Mouse (Mus musculus) heart, embryonic 11.5 days (tissue): ENCODE measurements around the gene Fam222a. TPM values are rescaled to one million over a fixed set of nuclear protein-coding genes. Genes with fewer than 3 reads are reported as not detected.

Experiments used
- ATAC-seq: fragments of 200-750 bp; cut with Nextera tagmentation; replicated peaks from 2 replicates; pipeline ENCODE4 v1.8.0; 2017; ENCODE audit warnings: moderate library complexity; ENCODE audit not compliant: insufficient number of reproducible peaks, low FRiP score, low TSS enrichment
- H3K27ac ChIP-seq: fragments of 300-500 bp; sonication (generic); 2 replicates; pipeline ENCODE4 v1.5.1; 2014; ENCODE audit warnings: mild to moderate bottlenecking, low read depth, low read length
- H3K27me3 ChIP-seq: fragments of 300-500 bp; sonication (generic); 2 replicates; pipeline ENCODE4 v1.6.1; 2014; ENCODE audit warnings: mild to moderate bottlenecking, low read length, mixed read lengths; ENCODE audit not compliant: control insufficient read depth, insufficient read depth
- H3K36me3 ChIP-seq: fragments of 300-500 bp; sonication (generic); 2 replicates; pipeline ENCODE4 v1.6.1; 2014; ENCODE audit warnings: mild to moderate bottlenecking, low read length, moderate library complexity, mixed read lengths; ENCODE audit not compliant: control insufficient read depth, insufficient read depth
- H3K4me1 ChIP-seq: fragments of 300-500 bp; sonication (generic); 2 replicates; pipeline ENCODE4 v1.6.1; 2014; ENCODE audit warnings: low read length; ENCODE audit not compliant: control insufficient read depth, insufficient read depth
- H3K4me2 ChIP-seq: fragments of 300-500 bp; sonication (generic); 2 replicates; pipeline ENCODE4 v1.6.1; 2014; ENCODE audit warnings: mild to moderate bottlenecking, moderate library complexity
- H3K4me3 ChIP-seq: fragments of 300-500 bp; sonication (generic); 2 replicates; pipeline ENCODE4 v1.5.1; 2014; ENCODE audit warnings: low read depth, low read length
- H3K9ac ChIP-seq: fragments of 300-500 bp; sonication (generic); 2 replicates; pipeline ENCODE4 v1.6.1; 2014; ENCODE audit warnings: mild to moderate bottlenecking, low read depth, low read length, moderate library complexity
- H3K9me3 ChIP-seq: fragments of 300-500 bp; sonication (generic); replicated peaks from 2 replicates; pipeline ENCODE4 v1.6.1; 2016; ENCODE audit warnings: low read length; ENCODE audit not compliant: control insufficient read depth
- WGBS: fragments of 180-500 bp; shearing (Covaris S2); extraction: QIAGEN DNeasy Blood & Tissue Kit; methylation state at CpG from one replicate; pipeline ENCODE4 v1.1.7; 2014; ENCODE audit not compliant: insufficient replicate concordance; 5-methylcytosine and 5-hydroxymethylcytosine counted together
- polyA plus RNA-seq: library from polyadenylated mRNA; unstranded; fragments of >200 nt; fragmentation: Nextera tagmentation; extraction: Ambion mirVana; gene quantifications from 2 replicates; pipeline ENCODE4 v1.2.1, GENCODE M21; 2014

Gene Fam222a
- polyA plus RNA-seq, 1 experiment from 2014 or later: 0.79 TPM

DNA sequence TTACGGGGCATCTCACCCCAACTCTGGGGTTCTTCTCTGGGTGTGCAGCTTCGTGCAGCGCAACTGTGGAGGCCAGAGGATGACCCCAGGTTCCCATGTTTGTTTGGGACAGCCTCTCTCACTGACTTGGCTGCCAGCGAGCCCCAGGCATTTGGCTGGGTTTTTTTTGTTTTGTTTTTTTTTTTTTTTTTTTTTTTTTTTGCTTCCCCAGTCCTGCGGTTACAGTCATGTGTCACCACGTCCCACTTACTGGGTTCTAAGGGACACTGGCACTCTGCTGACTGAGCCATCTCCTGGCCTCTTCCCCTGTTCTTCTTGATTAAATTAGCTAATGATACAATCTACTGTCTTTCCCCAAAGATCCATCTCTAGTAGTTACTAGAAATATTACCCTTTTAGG, 29.8 kb downstream of the Fam222a start:
- WGBS: 50% methylated on average over 6 of the region's 6 CpGs
- Histone ChIP-seq H3K4me3 (no peak overlapping the region), H3K27me3 (no peaks in the 10 kb centered on the region; the same call in 1 of the 2 replicates), H3K36me3 (no peaks in the 10 kb centered on the region), H3K4me2 (no peak overlapping the region), H3K4me1 (peaks cover 26% of the 10 kb centered on the region), H3K9me3 (no peaks in the 10 kb centered on the region), H3K9ac (no peak overlapping the region), H3K27ac (no peak overlapping the region)
- ATAC-seq: no peak

- Histone ChIP-seq H3K4me1 (peaks cover 6% of the 10 kb centered on the region; the same call in 1 of the 2 replicates), H3K9me3 (no peaks in the 10 kb centered on the region), H3K27me3 (no peaks in the 10 kb centered on the region), H3K4me3 (no peak overlapping the region), H3K27ac (no peak overlapping the region), H3K9ac (no peak overlapping the region), H3K4me2 (no peak overlapping the region), H3K36me3 (no peaks in the 10 kb centered on the region)
- WGBS: 72% methylated on average over 8 of the region's 8 CpGs
- ATAC-seq: no peak
Measured at GRCm38 (mm10) chr5:114602012-114602411, 34.2 kb downstream of the Fam222a start.

DNA sequence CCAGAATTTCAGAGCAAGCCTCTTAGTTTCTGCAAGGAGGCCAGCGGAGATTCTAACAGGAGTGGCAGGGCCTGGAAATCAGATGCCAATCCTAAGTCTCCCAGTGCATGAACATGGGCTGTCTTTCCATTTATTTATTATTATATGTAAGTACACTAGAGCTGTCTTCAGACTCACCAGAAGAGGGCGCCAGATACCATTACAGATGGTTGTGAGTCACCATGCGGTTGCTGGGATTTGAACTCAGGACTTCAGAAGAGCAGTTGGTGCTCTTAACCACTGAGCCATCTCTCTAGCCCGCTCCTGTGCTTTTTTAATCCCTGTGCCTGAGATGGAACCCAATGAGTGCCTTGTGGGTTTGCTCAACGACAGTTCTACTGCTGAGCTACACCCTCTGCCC, 36.2 kb downstream of the Fam222a start:
- Histone ChIP-seq H3K27me3 (no peaks in the 10 kb centered on the region), H3K9me3 (no peaks in the 10 kb centered on the region), H3K4me2 (no peak overlapping the region), H3K36me3 (no peaks in the 10 kb centered on the region), H3K4me3 (no peak overlapping the region), H3K9ac (no peak overlapping the region), H3K4me1 (0 out of 2 replicates have a peak, but pooled peaks cover 3% of the 10 kb centered on the region), H3K27ac (no peak overlapping the region)
- 75% methylated on average over 5 of the region's 5 CpGs for WGBS
- no peak for ATAC-seq

DNA sequence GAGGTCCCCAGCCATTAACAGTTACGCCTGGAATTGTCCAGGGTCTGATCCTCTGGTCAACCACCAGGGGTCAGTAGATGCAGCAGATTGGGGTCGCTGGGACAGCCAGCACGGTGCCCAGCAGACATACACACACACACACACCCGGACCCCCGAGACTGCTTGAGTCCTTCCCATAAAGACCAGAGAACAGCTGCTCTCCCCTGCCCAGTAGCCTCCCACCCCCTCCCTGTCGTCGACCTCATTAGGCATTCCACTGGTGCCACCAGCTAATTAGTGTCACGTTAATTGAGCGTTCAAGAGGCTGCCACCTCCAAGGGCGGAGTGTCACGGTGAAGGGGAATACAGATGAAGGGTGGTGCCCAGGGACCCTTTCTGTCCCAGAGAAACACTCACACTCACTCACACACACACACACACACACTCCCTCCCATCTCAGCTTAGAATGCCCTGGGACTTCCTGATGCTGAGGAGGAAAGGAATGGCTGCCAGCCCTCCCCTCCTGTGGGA, 37.0 kb downstream of the Fam222a start:
- no peaks in the 10 kb centered on the region for H3K36me3 ChIP-seq
- H3K27me3 ChIP-seq: 0 out of 2 replicates have a peak, but pooled peaks cover 2% of the 10 kb centered on the region
- H3K27ac ChIP-seq: no peak overlapping the region
- 0 out of 2 replicates have a peak, but pooled peaks cover 3% of the 10 kb centered on the region for H3K4me1 ChIP-seq
- H3K4me3 ChIP-seq: no peak overlapping the region
- no peak for ATAC-seq
- H3K9me3 ChIP-seq: no peaks in the 10 kb centered on the region
- no peak overlapping the region for H3K4me2 ChIP-seq
- no peak overlapping the region for H3K9ac ChIP-seq
- 36% methylated on average over 11 of the region's 11 CpGs for WGBS

GRCm38 (mm10) chr5:114605981-114606380, 38.2 kb downstream of the Fam222a start:
- WGBS: 73% methylated on average over 6 of the region's 6 CpGs
- no peak overlapping the region for H3K9ac ChIP-seq
- H3K4me1 ChIP-seq: 0 out of 2 replicates have a peak, but pooled peaks cover 3% of the 10 kb centered on the region
- no peak overlapping the region for H3K27ac ChIP-seq
- H3K4me3 ChIP-seq: no peak overlapping the region
- H3K4me2 ChIP-seq: no peak overlapping the region
- H3K9me3 ChIP-seq: no peaks in the 10 kb centered on the region
- ATAC-seq: no peak
- peaks cover 11% of the 10 kb centered on the region for H3K27me3 ChIP-seq
- H3K36me3 ChIP-seq: no peaks in the 10 kb centered on the region

DNA sequence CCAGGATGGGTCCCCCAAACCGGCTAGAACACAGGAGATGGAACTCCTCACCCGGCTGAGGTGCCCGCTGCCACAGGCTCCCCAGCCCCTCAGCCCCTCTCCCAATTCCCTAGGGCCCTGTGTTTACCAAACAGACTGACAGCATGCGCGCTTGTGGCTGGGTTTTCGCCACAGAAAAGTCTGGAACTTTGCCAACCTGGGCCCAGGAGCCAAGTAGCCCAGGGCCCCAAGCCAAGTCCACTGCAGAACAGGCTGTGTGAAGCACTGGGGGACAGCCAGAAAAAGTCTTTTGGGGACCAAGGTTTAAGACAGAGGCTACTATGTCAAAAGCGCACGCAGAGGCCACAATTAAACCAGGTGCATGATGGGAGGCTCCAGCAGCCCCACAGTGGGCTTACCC, 39.8 kb downstream of the Fam222a start:
- no peak overlapping the region for H3K9ac ChIP-seq
- H3K27me3 ChIP-seq: peaks cover 15% of the 10 kb centered on the region
- no peak overlapping the region for H3K27ac ChIP-seq
- no peaks in the 10 kb centered on the region for H3K9me3 ChIP-seq
- no peak overlapping the region for H3K4me2 ChIP-seq
- no peaks in the 10 kb centered on the region for H3K36me3 ChIP-seq
- no peak for ATAC-seq
- H3K4me1 ChIP-seq: 0 out of 2 replicates have a peak, but pooled peaks cover 3% of the 10 kb centered on the region
- WGBS: 81% methylated on average over 8 of the region's 8 CpGs
- H3K4me3 ChIP-seq: no peak overlapping the region

- no peaks in the 10 kb centered on the region for H3K36me3 ChIP-seq
- 5% methylated on average over 11 of the region's 12 CpGs for WGBS
- H3K4me3 ChIP-seq: no peak overlapping the region
- 0 out of 2 replicates have a peak, but pooled peaks cover 3% of the 10 kb centered on the region for H3K4me1 ChIP-seq
- H3K27ac ChIP-seq: no peak overlapping the region
- H3K27me3 ChIP-seq: peaks cover 19% of the 10 kb centered on the region
- no peak overlapping the region for H3K4me2 ChIP-seq
- H3K9ac ChIP-seq: no peak overlapping the region
- no peak for ATAC-seq
- no peaks in the 10 kb centered on the region for H3K9me3 ChIP-seq
Measured at GRCm38 (mm10) chr5:114608516-114608915, 40.7 kb downstream of the Fam222a start.

- Histone ChIP-seq H3K27ac (no peak overlapping the region), H3K4me3 (no peak overlapping the region), H3K36me3 (no peaks in the 10 kb centered on the region), H3K4me2 (no peak overlapping the region), H3K27me3 (peaks cover 19% of the 10 kb centered on the region), H3K4me1 (0 out of 2 replicates have a peak, but pooled peaks cover 3% of the 10 kb centered on the region), H3K9me3 (no peaks in the 10 kb centered on the region), H3K9ac (no peak overlapping the region)
- 75% methylated on average over 10 of the region's 10 CpGs for WGBS
- 0 out of 2 replicates have a peak, but pooled peaks have one; percentile 19 for ATAC-seq
Measured at GRCm38 (mm10) chr5:114611256-114611655, 43.4 kb downstream of the Fam222a start.

- no peak for ATAC-seq
- Histone ChIP-seq H3K4me1 (0 out of 2 replicates have a peak, but pooled peaks cover 3% of the 10 kb centered on the region), H3K4me2 (no peak overlapping the region), H3K27me3 (peaks cover 19% of the 10 kb centered on the region), H3K9me3 (no peaks in the 10 kb centered on the region), H3K27ac (no peak overlapping the region), H3K36me3 (no peaks in the 10 kb centered on the region), H3K9ac (no peak overlapping the region), H3K4me3 (no peak overlapping the region)
- WGBS: 45% methylated on average over 25 of the region's 25 CpGs
Measured at GRCm38 (mm10) chr5:114611968-114612608, 44.3 kb downstream of the Fam222a start.
